Mouse (Mus musculus) adrenal gland, adult 2 months (tissue): ENCODE measurements around the gene Gm20683. TPM values are rescaled to one million over a fixed set of nuclear protein-coding genes. Genes with fewer than 3 reads are reported as not detected.

Experiments used
- DNase-seq: peaks from one replicate; pipeline ENCODE4 v3.0.0; 2021
- long read RNA-seq: library from polyadenylated mRNA; stranded (forward); transcript quantifications from one replicate; pipeline ENCODE4 v2.0.0, GENCODE M21; 2021
- polyA plus RNA-seq: library from polyadenylated mRNA; depleted of rRNA; stranded (reverse); fragments of >200 nt; gene quantifications from 2 replicates; pipeline ENCODE4 v1.2.3, GENCODE M21; 2012; rRNA removed
- total RNA-seq, 2 experiments: library from RNA; stranded (reverse); gene quantifications; 2 replicates each; pipeline ENCODE4 v1.2.3; 2021

Gm20683 gene
- total RNA-seq (10 to 100 TPM; 14.0 to 16.3 TPM), polyA plus RNA-seq (192 and 239 TPM in 2 replicates)
- long read RNA-seq, partial matches to known transcripts: 0 of 4 reads
- long read RNA-seq, other reads (novel, unspliced or antisense): 4 of 4 reads

DNA sequence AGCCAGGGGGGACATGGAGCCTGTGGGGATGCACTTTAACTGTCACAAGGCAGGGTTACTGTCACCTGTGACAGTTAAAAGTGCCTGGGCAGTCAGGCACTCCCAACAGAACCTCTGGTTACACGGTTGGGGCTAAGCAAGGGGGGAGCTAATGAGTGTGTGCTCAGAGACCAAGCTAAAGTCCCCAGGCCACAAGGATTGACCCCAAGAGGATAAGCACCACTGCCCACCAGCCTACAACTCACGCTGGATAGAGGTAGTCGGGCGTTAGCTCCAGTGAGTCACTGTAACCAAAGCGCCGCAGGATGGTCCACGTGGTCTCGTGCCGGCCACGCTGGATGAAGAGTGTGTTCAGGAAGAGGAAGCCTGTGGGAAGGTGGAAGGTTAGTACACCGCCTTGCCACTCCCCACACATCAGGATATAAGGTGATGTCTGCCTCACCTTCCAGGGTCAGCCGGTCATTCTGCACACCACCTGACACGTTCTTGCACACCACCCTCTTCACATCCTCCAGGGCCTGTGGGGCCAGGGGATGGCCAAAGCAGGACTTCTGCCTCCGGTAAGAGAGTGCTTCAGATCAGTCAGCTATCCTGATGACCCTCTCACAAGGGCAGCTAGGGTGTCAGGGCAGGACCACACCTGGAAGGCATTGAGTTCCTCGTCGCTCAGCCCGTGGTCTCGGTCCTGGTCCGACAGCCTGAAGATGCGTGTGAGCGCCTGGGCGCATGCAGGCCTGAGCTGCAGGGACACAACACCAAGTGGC lies at the start of gene Gm20683:
Gene Gm20683, minus strand, starts transcription at position 647 of the 764 bp plus-strand sequence.
- no peak for DNase-seq

DNA sequence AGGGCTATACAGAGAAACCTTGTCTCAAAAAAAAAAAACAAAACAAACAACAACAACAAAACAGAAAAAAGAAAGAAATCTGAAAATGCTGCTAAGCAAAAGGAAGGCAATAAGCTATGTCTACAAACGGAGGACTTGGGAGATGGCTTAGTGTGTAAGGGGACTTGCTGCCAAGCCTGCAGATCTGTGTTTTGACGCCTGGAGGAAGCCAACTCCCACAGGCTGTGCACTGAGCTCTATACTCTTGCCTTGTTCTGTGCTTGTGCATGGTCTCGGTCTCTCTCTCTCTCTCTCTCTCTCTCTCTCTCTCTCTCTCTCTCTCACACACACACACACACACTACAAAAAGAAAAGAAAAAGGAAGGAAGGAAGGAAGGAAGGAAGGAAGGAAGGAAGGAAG lies 47.3 kb upstream of the Gm20683 start:
- no peak for DNase-seq

DNA sequence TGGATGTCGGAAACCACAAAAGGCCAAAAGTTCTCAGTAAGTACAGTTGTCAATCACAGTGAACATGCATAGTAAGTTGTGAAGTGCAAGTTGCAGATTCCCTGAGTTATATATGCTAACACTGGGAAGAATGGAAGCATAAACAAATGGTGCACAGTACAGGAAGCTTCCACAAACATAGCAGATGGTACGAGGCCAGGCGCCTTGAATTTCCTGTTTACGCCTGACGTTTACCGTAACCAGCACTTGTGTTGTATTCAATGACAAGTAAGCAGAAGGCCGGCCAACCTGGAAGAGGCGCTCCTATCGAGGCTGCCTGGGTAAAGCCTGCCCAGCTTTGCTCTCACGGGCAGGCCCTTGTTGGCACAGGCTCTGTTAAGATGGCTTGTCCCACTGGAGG lies 45.9 kb upstream of the Gm20683 start:
- DNase-seq: no peak

DNA sequence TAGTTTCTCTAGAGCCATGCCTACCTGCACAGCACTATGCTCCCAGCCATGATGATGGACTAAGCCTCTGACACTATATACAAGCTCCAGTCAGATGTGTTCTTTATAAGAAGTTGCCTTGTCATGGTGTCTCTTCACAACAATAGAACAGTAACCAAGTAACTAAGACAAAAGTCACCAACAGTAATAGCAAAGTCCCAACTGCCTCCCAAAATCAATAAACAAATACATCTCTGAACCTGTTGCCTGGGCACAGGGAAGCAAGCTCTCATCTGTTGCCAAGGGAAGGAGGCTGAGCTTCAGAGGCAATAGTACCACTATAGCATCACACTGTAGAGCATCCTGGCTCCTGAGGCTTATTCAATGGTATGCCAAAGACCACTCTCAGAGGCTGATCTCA lies 45.2 kb upstream of the Gm20683 start:
- no peak for DNase-seq

DNA sequence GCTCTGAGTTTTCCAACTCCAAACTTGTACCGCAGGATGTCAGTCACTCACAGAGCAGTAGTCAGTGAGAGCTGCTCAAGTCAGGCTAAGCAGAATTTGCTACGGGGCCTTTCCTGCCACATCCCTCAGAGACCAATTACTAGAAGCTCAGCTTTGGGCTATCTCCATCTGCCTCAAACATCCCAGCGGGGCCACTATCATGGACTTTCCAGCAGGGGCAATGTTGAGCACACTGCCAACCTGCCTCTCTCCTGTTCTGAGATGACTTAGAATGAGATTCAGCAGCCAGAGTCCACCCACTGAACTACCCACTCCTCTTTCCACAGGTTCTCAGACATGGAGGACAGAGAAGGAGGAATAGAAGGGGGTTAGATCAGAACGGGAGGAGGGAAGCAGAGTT lies 44.1 kb upstream of the Gm20683 start:
- no peak for DNase-seq

DNA sequence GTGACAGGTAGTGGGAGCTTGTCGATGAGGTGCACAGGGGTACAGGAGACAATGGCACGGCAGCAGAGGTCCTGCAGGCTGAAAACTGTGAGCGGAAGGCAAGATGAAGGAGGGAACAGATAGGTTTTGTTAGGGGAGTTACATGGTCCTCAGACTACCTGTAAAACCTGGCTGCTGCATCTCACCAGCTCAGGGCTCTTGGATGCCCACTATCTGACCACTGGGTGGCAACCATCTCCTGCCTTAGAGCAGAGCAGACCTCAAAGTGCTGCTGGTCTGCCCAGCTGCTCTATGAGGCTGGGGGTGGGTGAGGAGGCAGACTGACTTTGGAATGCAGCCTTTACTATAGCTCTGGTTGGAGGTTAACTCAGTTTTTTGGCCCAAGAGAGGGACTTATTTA lies 42.3 kb upstream of the Gm20683 start:
- no peak for DNase-seq

DNA sequence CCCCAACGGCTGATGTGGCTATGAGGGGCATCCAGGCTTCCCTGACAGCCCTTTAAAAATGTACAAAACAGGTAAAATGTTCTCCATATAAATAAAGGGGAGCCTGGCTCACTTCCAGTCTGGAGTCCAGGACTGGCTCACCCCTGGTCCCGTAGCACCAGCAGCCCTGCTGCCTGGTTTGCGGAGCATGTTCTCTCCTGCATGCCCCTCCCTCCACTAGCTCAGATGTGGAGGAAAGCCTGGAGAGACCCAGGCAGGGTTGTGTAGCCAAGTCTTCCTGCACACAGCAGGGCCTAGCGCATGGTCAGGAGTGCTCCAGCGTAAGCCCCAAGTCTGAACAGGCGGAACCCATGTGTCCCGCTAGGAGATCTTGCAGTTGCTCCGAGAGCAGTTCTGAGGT lies 41.7 kb upstream of the Gm20683 start:
- DNase-seq: no peak

DNA sequence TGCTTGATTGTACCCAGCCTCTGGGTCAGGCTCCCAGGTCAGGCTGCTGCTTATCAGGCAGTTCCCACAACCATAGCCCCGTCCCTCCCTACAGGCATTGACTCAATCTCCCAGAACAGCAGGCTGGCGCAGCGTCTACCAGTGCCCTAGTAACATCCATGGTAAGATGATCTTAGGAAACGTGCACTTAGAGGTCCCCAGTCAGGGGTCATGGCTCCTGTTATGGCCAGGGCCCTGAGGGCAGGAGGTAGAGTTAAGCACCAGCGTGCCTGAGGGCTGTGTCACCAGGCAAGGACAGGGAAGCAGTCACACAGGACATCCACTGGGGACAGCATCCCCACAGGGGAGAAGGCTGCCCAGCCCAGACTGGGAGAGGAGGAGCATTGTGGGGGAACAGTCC lies 40.7 kb upstream of the Gm20683 start:
- peak; percentile 36 for DNase-seq

DNA sequence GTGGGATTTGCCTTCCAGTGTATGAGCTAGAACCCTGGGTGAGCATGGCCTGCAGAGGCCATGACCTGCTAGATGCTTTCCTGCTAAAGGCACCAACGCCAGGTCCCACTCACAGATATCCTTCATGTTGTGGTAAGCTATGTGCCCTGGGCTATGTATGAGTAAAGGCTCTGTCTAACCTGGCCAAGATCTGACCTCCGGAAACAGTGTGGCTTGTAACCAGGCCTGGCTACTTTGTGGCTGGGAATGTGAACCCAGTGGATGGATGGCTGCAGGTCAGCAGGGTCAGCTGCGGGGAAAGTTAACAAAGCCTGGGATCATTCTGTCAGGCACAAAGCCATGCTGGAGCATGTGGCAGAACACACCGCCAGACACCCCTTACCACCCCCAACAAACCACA lies 40.1 kb upstream of the Gm20683 start:
- no peak for DNase-seq

DNA sequence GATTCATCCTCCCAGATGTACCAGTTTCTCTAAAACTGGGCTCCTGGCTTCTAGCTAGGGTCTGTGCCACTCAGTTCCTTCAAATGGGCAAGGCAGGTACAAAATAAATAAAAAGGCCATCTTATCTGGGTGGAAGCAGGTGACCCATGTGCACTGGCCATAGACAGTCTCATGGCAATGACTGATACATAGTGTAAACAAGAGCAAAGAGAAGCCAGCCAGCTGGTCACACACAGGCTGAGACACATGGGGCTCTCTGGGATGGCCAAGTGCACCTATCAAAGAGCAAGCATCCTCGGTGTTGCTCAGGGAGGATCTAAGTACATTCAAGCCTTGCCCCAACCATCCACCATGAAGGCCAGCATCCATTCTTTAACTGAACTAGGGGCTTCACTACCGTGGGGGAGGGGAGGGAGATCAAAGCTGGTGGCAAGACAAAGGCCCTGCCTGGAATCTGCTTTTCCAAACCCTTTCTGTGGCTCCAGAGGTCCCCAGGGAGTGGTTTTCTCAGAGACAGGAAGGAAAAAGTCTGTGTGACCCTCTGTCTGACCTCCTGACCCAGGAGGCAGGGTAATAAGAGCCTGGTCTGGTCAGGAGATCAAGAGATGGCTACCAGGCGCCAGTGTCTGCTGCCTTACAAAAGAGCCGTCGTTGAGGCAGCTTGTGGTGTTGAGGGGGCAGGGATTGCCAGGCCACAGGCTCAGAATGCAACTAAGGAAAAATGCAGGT lies 39.5 kb upstream of the Gm20683 start:
- peak; percentile 38 for DNase-seq

DNA sequence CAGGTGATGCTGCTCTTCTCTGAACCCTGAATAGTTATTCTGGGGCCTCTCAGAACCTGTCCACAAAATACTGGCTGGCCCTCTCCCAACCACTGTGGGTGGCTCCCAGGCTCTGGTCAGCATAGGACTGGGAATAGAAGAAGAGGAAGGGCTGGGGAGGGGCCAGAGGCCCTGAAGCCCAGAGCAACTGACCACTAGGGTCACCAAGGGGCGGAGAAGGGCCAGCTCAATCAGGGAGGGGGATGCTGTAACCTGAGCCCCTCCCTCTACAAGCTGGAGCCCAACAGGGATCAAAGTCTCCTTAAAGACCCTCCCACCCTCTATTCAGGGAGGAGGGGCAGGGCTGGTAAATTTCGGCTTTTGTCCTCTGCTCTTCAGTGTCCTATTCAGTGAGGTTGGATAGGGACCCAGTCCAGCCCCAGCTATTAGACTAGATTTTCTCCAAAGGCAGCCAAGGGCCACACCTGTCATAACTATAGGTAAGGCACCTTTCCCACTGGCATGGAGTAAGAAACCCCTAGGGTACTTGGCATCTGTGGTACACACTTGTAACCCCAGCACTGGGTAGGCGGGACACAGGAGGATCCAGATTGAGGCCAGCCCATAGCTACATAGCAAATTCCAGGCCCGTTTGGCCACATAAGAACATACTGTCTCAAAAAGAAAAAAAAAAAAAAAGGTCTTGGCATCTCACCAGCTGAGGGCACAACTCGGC lies 38.8 kb upstream of the Gm20683 start, which contains the start of gene Wfikkn1:
Gene Wfikkn1, minus strand, starts transcription at position 663 of the 715 bp plus-strand sequence.
- DNase-seq: no peak

DNA sequence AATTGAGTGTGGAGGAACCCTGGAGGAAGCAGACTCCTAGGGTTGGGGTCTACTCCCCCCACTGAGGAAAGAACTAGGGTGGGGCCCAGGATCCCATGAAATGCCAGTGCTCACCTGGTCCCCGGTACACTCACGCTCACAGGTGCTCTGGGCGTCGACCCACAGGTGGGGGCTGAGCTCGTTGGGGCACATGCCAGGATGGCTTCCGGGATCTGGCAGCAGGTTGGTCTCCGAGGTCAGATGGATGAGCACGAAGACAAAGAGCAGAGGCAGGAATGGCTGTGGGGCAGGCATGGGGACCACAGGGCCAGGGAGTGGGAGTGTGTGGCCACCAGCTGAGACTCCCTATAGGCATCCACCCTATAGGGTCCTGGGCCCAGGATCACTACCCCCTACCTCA lies 38.2 kb upstream of the Gm20683 start:
- peak; percentile 14 for DNase-seq

DNA sequence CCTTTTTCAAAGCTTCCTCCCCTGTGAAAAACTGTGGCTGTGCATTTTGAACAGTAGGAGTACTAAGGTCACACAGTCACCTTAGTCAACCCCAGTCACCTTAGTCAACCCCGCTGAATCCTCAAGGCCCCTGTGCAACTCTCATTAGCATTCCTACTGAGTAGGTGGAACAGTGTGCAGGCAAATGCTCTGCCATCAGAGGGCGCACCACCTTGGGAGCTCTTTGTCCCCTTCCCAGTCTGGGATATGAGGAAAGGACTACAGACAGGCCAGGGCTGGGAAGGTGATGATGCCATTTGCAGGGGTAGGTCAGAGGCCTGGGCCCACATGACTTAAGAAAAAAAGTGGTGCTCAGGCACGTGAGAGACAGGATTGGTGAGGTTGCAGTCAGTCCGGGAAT lies 37.7 kb upstream of the Gm20683 start:
- peak; percentile 74 for DNase-seq

DNA sequence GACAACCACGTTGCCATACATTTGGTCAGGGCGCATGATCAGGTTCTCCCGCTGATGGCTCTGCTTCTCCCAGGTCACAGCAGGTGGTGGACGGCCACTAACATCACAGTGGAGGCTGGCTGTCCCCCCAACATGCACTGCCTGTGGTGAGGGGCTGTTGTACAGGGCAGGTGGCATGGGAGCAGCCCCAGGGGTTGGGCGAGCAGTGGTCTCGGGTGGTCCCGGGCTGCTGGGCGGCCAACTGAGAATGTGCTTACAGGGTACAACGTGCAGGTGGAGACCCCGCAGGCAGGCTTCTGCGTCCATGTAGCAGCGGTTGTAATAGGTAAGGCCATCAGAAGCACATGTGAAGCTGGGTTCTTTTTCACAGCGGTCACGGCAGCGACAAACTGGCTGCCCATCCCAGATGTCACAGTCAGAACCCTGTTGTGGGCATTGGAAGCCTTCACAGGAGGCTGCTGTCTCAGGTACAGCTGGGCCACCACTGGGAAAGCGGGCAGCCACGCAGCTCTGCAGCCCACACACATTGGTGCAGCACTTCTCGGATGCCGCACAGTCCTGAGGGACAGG lies 37.1 kb upstream of the Gm20683 start:
- DNase-seq: peak; percentile 16

DNA sequence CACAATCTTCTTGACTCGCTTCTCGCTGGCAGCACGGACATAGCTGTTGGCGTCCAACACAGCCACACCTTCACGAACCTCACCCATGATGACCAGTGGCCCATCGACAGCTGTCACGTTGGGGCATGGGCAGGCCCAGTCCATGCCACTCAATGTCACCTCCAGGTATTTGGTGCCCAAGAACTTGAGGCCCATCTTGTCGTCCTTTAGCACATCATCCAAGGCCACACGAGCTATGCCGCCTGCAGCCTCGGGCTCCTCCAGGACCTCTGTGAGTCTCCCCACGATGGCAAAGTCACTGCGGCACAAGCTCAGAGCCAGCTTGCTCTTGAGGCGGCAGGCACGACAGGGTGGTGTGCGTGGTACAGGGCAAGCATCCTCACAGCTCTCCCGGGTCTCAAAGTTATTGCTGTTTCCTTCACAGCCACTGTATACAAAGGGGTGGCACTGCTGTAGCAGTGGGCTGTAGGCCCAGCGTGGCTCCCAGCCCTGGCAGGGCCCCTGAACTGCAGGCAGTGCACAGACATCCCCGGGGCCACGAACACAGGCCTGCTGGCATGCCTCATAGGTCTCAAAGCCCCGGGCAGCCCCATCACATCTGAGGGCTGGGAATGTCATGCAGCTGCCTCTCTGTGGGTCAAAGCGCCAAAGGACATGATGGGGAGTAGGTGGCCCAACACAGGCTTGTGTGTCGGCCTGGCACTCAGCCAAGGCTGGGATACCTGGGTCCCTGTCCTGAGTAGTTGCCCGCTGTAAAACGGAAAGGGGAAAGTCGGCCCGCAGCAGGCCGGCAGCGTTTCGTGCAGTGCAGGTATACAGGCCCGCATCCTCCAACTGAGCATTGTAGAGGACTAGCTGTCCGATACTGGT lies 36.4 kb upstream of the Gm20683 start:
- peak; percentile 30 for DNase-seq

DNA sequence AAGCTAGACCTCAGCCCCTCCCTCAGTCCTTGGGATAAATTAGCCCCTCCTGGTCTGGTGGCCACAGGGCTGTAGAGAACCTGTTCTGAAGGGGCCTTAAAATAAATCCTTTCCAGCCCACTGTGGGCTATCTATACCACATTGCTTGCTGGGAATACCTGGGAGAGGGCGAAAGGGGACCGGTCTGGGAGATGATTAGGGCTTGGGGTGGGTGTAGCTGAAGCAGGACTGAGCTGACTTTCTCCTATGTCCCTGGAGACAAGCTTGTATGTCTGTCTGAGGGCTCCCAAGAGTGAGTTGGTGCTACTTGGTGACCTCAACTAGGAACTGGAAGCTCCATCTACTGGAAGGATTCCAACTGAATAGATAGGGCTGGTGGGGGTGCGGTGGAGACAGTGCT lies 35.5 kb upstream of the Gm20683 start:
- DNase-seq: no peak

DNA sequence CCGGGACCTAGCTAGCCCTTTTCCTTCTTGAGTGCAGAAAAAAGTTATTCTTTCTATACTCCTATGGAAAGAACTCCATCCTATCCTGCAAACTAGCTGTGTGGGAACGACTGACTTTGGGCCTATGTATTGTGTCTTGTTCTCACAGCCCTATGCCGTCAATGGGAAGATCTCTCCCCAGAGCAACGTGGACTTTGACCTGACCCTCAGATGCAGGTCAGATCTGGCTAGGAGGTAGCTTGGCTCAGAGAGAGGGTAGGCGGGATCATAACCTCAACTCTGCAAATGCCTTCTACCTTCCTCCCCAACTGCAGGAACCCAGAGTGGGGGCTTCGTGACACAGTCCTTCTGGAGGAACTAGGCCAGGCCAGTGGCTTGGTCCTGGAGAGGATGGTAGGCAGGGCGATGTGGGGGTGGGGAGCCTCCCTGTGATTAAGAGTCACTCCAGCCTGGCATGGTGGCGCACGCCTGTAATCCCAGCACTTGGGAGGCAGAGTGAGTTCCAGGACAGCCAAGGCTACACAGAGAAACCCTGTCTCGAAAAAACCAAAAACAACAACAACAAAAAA lies 34.9 kb upstream of the Gm20683 start:
- peak; percentile 43 for DNase-seq

DNA sequence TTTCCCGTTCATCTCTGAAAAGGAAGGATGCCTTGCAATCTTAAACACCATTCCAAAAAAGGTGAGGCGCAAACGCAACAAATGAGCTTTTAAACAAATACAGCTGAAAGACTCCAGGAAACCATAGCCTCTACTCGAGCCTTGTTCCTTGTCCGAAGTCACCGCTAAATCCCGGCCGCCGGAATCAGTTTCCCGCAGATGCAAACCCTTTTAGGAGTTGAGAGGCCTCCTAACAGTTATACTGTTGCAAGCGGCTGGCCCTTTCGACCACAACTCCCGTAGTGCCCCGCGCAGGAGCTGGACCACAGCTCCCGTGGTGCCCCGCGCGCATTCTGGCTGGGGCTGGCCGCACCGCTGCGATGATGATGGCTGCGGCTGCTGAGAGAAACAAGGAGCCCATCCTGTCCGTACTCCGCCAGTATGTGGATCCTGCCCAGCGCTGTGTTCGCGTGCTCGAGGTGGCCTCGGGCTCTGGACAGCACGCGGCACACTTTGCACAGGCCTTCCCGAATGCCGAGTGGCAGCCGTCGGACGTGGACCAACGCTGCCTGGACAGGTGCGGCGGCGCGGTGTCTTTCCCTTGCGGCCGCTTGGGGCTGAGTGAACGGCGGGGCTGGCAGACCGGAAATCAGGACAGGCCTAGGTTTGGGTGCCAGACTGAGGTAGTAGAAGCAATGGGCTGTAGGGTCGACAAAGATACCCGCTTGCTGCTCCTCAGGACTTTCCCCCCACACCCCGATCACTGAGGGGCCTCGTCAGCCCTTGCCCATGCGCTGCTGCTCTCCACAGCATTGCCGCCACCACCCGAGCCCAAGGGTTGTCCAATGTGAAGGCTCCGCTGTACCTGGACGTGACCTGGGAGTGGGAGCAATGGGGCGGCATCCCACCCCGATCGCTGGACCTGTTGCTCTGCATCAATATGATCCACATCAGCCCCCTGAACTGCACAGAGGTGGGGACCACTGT lies 33.9 kb upstream of the Gm20683 start:
- peak; percentile 94 for DNase-seq

DNA sequence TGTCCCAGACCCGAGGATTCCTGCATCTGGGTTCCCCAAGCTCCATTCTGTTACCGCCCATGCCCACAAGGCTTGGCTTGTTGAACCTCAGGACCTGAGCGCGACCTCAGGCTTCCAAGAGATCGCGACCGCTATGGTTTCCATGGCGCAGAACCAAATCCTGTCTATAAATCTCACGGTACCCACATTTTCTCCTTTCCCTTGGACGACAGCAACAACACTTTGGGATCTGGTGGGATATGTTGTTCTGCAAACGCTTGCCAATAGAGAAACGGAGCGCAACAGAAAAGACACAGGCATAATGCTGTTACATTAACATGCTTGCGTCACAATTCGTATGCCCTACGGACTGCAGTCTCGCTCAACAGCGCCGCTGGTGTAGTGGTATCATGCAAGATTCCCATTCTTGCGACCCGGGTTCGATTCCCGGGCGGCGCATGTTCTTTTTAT lies 33.2 kb upstream of the Gm20683 start, which contains the start of gene Mettl26:
Gene Mettl26, plus strand, starts transcription at position 354 of the 450 bp plus-strand sequence.
- DNase-seq: peak; percentile 91
